In the genomic region with DNA sequence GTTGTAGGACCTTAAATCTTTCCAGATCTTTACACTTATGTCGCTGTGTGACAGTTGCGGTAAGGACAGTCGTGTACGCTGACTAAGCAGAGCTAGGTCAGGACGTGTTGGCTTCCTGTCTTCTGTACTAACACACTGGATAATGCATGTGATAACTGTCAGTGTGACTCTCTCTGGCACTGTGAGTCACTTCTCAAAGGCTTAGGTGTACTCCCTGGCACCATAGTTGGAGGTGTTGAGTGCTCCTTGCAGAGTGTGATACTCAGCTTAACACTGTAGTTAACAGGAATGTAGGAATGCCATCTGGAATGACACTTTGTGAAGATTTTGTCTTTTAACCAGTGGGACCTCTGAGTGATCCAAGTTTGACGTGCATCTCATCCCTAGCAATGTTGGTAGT, we compare ENCODE assay signal across 23 mouse cellular contexts.
"Had no signal": no experiment of that assay in that cellular context is flagged by ENCODE, and none has a peak within 500 bp of the region (broad histone marks: within the 10 kb centered on the region; RNA-seq: fewer than 3 reads in every experiment).

No protein-coding gene starts in this region.

- H3K4me1 ChIP-seq: limb, embryonic 10.5 days; limb, embryonic 13.5 days; liver, embryonic 12.5 days; liver, embryonic 15.5 days; lung, embryonic 15.5 days; megakaryocyte, embryonic 14.5 days; midbrain, embryonic 10.5 days; midbrain, embryonic 13.5 days; neural tube, embryonic 13.5 days had no signal

- H3K27me3 ChIP-seq: limb, embryonic 13.5 days; liver, embryonic 12.5 days; liver, embryonic 15.5 days; lung, embryonic 15.5 days; megakaryocyte, embryonic 14.5 days; midbrain, embryonic 13.5 days; neural tube, embryonic 13.5 days had no signal

- H3K9ac ChIP-seq: limb, embryonic 13.5 days; liver, embryonic 12.5 days; liver, embryonic 15.5 days; lung, embryonic 15.5 days; midbrain, embryonic 13.5 days; neural tube, embryonic 13.5 days had no signal

- H3K4me2 ChIP-seq: limb, embryonic 13.5 days; liver, embryonic 12.5 days; liver, embryonic 15.5 days; lung, embryonic 15.5 days; midbrain, embryonic 13.5 days; neural tube, embryonic 13.5 days had no signal

- H3K9me3 ChIP-seq: limb, embryonic 10.5 days; limb, embryonic 13.5 days; liver, embryonic 12.5 days; liver, embryonic 15.5 days; lung, embryonic 15.5 days; megakaryocyte, embryonic 14.5 days; midbrain, embryonic 10.5 days; midbrain, embryonic 13.5 days; neural tube, embryonic 13.5 days had no signal

- H3K27ac ChIP-seq: limb, embryonic 10.5 days; limb, embryonic 13.5 days; liver, embryonic 12.5 days; liver, embryonic 15.5 days; lung, embryonic 15.5 days; midbrain, embryonic 10.5 days; midbrain, embryonic 13.5 days; neural tube, embryonic 13.5 days; stomach, postnatal 0 days had no signal

- H3K4me3 ChIP-seq: limb, embryonic 10.5 days; limb, embryonic 13.5 days; liver, embryonic 12.5 days; liver, embryonic 15.5 days; lung, embryonic 15.5 days; megakaryocyte, embryonic 14.5 days; midbrain, embryonic 10.5 days; midbrain, embryonic 13.5 days; myocyte; neural tube, embryonic 13.5 days had no signal

- DNase-seq: kidney, adult 9 months; kidney, postnatal 14 days; kidney, postnatal 4 days; layer of hippocampus, adult 9-11 months; liver; lung, adult 18-20 months; lung, postnatal 10 days; lung, postnatal 36 days; retina, postnatal 1 day; right cerebral cortex, postnatal 4 days; thymus, postnatal 25 days had no signal

- ATAC-seq: liver, embryonic 12.5 days; midbrain, embryonic 13.5 days; midbrain, embryonic 16.5 days had no signal

- H3K36me3 ChIP-seq: limb, embryonic 10.5 days; limb, embryonic 13.5 days; liver, embryonic 12.5 days; liver, embryonic 15.5 days; lung, embryonic 15.5 days; midbrain, embryonic 10.5 days; midbrain, embryonic 13.5 days; neural tube, embryonic 13.5 days had no signal
